Mouse (Mus musculus) limb, embryonic 14.5 days (tissue): ENCODE measurements around the gene Vps18. TPM values are rescaled to one million over a fixed set of nuclear protein-coding genes. Genes with fewer than 3 reads are reported as not detected.

Experiments used
- ATAC-seq: fragments of 200-750 bp; cut with Nextera tagmentation; 2 replicates; pipeline ENCODE4 v1.8.0; 2017; ENCODE audit warnings: low read depth, moderate number of reproducible peaks, moderate TSS enrichment; ENCODE audit not compliant: low FRiP score
- DNase-seq: peaks from one replicate; pipeline ENCODE4 v3.0.0-alpha.2; 2015; ENCODE audit warnings: low spot score
- H3K27ac ChIP-seq: fragments of 300-500 bp; sonication (generic); replicated peaks from 2 replicates; pipeline ENCODE4 v1.5.1; 2014; ENCODE audit warnings: low read depth, mild to moderate bottlenecking, low read length, moderate library complexity, mixed read lengths
- H3K27me3 ChIP-seq: fragments of 300-500 bp; sonication (generic); 2 replicates; pipeline ENCODE4 v1.6.1; 2014; ENCODE audit warnings: low read length, mixed read lengths; ENCODE audit not compliant: control insufficient read depth, insufficient read depth
- H3K36me3 ChIP-seq: fragments of 300-500 bp; sonication (generic); 2 replicates; pipeline ENCODE4 v1.6.1; 2014; ENCODE audit warnings: mild to moderate bottlenecking, low read length, moderate library complexity, mixed read lengths; ENCODE audit not compliant: control insufficient read depth, insufficient read depth
- H3K4me1 ChIP-seq: fragments of 300-500 bp; sonication (generic); 2 replicates; pipeline ENCODE4 v1.6.1; 2014; ENCODE audit warnings: antibody characterized with exemption, low read length, mixed read lengths; ENCODE audit not compliant: control insufficient read depth, insufficient read depth
- H3K4me2 ChIP-seq: fragments of 300-500 bp; sonication (generic); replicated peaks from 2 replicates; pipeline ENCODE4 v1.6.1; 2014; ENCODE audit warnings: low read depth, mild to moderate bottlenecking, low read length, moderate library complexity; ENCODE audit not compliant: severe bottlenecking
- H3K4me3 ChIP-seq: fragments of 300-500 bp; sonication (generic); replicated peaks from 2 replicates; pipeline ENCODE4 v1.5.1; 2014; ENCODE audit warnings: low read length
- H3K9ac ChIP-seq: fragments of 300-500 bp; sonication (generic); 2 replicates; pipeline ENCODE4 v1.6.1; 2014; ENCODE audit warnings: mild to moderate bottlenecking, low read depth, low read length, moderate library complexity; ENCODE audit not compliant: severe bottlenecking
- H3K9me3 ChIP-seq: fragments of 300-500 bp; sonication (generic); 2 replicates; pipeline ENCODE4 v1.6.1; 2016; ENCODE audit warnings: low read length; ENCODE audit not compliant: control insufficient read depth
- POLR2A ChIP-seq: fragments of 200-500 bp; IDR thresholded peaks from 2 replicates; pipeline ENCODE4 v1.8.0; 2012; ENCODE audit warnings: inconsistent platforms, mild to moderate bottlenecking, moderate library complexity, borderline replicate concordance; ENCODE audit not compliant: insufficient read depth, insufficient read length; ENCODE audit errors: extremely low read depth
- WGBS: fragments of 180-500 bp; shearing (Covaris S2); extraction: QIAGEN DNeasy Blood & Tissue Kit; methylation state at CpG from one replicate; pipeline ENCODE4 v1.1.7; 2014; 5-methylcytosine and 5-hydroxymethylcytosine counted together
- polyA plus RNA-seq, 2 experiments: library from polyadenylated mRNA; depleted of rRNA in 1 of 2; stranded (reverse) in 1 of 2; unstranded in 1 of 2; fragments of >200 nt; fragmentation: Nextera tagmentation in 1 of 2; extraction: Ambion mirVana in 1 of 2; gene quantifications; 2 replicates each; pipeline versions ENCODE4 v1.2.1 to v1.2.3; 2012 to 2014

Gene Vps18
- polyA plus RNA-seq (2012; rRNA removed) (17.0 and 19.2 TPM in 2 replicates), polyA plus RNA-seq (2014; fragmentation: Nextera tagmentation; extraction: Ambion mirVana) (14.8 and 16.6 TPM in 2 replicates)

GRCm38 (mm10) chr2:119288270-119288882 lies at the start of gene Vps18:
TSS of gene Vps18 (plus strand) at chr2:119288740.
- ATAC-seq (peak; percentile 98), DNase-seq (peak; percentile 95)
- peak within 1 kb of the TSS; percentile 82 for H3K4me3 ChIP-seq
- no peak for TF ChIP-seq POLR2A
- H3K27me3 ChIP-seq = no peaks in the 10 kb centered on the region
- H3K4me2 ChIP-seq = peak within 1 kb of the TSS; percentile 83
- peaks cover 5% of the 10 kb centered on the region; the same call in 1 of the 2 replicates for H3K4me1 ChIP-seq
- no peaks in the 10 kb centered on the region for H3K9me3 ChIP-seq
- peaks cover 34% of the 10 kb centered on the region for H3K36me3 ChIP-seq
- H3K27ac ChIP-seq = peak within 1 kb of the TSS; percentile 48; the same call in 1 of the 2 replicates
- H3K9ac ChIP-seq = peak within 1 kb of the TSS; percentile 78
- 0% methylated on average over 31 of the region's 31 CpGs for WGBS

DNA sequence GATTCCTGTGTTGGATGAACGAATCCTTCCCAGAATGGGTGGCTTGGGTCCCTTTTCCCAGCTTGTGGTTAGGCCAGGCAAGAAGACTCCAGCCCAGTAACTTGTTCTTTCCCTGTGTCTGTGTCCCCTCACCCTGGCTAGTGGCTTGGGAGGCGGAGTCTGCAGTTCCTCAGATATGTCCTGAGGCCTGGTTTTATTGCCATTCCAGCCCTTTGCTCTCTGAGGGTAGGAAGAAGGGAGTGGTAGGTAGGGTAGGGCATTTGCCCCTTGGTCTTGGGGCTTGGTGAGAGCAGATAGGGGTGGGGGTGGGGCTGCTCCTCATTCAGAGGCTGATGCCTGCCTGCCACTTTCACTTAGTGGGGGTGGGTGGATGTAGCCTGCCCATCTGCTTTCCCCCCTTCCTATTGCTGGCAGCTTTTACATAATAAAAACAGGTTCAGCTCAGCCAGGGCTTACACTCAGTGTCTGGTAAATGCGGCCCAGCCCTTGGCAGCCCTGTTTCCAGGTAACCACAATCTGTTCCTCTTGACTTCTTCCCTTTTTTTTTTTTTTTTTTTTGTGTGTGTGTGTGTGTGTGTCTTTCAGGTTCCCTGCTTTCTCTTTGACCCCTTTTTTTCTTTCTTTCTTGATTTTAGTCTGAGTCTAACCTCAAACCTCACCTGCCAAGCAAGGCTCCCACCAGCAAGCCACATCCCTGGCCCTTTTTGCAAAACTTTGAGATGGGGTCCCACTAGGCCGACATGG lies 48.3 kb upstream of the Vps18 start:
- DNase-seq (no peak), ATAC-seq (no peak)
- TF ChIP-seq POLR2A = no peak
- Histone ChIP-seq H3K4me3 (no peak overlapping the region), H3K4me1 (no peaks in the 10 kb centered on the region), H3K27ac (no peak overlapping the region), H3K4me2 (no peak overlapping the region), H3K9me3 (no peaks in the 10 kb centered on the region), H3K36me3 (no peaks in the 10 kb centered on the region), H3K27me3 (peaks cover 41% of the 10 kb centered on the region), H3K9ac (no peak overlapping the region)
- 61% methylated on average over 4 of the region's 4 CpGs for WGBS

DNA sequence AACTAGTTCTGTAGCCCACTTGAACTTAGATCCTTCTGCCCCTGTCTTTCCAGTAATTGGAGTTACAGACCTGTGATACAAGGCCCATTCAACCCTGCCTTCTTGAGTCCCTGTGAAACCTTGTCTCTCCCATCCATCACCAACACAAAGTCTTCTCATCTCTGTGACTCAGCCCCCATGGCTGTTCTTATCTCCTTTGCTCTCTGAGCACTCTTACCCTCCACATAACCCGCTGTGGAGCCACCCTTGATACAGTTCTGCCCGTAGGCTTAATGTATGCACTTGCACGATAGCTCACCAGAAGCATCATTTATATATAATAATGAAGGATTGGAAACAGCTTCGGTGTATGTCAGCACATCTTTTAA lies 47.7 kb upstream of the Vps18 start:
- Histone ChIP-seq H3K4me1 (no peaks in the 10 kb centered on the region), H3K4me3 (no peak overlapping the region), H3K9ac (no peak overlapping the region), H3K36me3 (no peaks in the 10 kb centered on the region), H3K27ac (no peak overlapping the region), H3K9me3 (no peaks in the 10 kb centered on the region), H3K27me3 (peaks cover 36% of the 10 kb centered on the region), H3K4me2 (no peak overlapping the region)
- no peak for TF ChIP-seq POLR2A
- no peak for ATAC-seq
- no peak for DNase-seq
- WGBS = 87% methylated on average over 4 of the region's 4 CpGs

GRCm38 (mm10) chr2:119242548-119242947 lies 46.0 kb upstream of the Vps18 start:
- no peak for ATAC-seq
- Histone ChIP-seq H3K9ac (no peak overlapping the region), H3K4me2 (no peak overlapping the region), H3K9me3 (no peaks in the 10 kb centered on the region), H3K27me3 (peaks cover 18% of the 10 kb centered on the region), H3K4me1 (no peaks in the 10 kb centered on the region), H3K27ac (no peak overlapping the region), H3K4me3 (no peak overlapping the region), H3K36me3 (no peaks in the 10 kb centered on the region)
- TF ChIP-seq POLR2A = no peak
- no peak for DNase-seq
- 77% methylated on average over 9 of the region's 9 CpGs for WGBS

DNA sequence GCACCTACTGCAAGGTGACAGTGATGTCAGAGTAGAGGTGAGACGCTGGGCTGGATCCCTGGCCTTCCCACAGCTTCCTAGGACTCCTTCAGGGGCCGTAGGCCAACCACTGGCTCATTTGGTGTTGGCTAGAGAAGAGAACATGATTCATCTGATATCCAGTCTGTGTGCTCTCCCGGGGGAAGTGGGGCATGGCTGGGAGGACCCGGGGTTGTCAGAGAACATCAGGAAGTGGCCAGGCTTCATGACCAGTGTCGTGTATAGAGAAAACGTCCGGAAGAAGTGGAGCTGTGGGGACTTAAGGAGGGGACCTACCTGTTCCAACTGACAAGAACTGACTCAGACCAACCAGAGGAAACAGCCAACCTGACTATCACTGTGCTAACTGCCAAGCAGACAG lies 43.3 kb upstream of the Vps18 start:
- DNase-seq = no peak
- no peak for ATAC-seq
- no peaks in the 10 kb centered on the region for H3K4me1 ChIP-seq
- H3K9me3 ChIP-seq = no peaks in the 10 kb centered on the region
- H3K9ac ChIP-seq = no peak overlapping the region
- 87% methylated on average over 7 of the region's 7 CpGs for WGBS
- H3K4me2 ChIP-seq = no peak overlapping the region
- no peaks in the 10 kb centered on the region for H3K36me3 ChIP-seq
- no peak overlapping the region for H3K4me3 ChIP-seq
- no peaks in the 10 kb centered on the region; the same call in 1 of the 2 replicates for H3K27me3 ChIP-seq
- H3K27ac ChIP-seq = no peak overlapping the region
- TF ChIP-seq POLR2A = no peak
